Mouse (Mus musculus): ENCODE measurements around the gene Gabpb2. TPM values are rescaled to one million over a fixed set of nuclear protein-coding genes. Genes with fewer than 3 reads are reported as not detected.

The Gabpb2 gene
- polyA plus RNA-seq, 1 experiment from 2014 or later: 10.8 TPM

- ATAC-seq (replicated peaks; ENCODE audit: low FRiP score) (no peak), DNase-seq (ENCODE audit: low spot score) (no peak)
- 81% methylated on average over 1 of the region's 1 CpGs for WGBS
- Histone ChIP-seq H3K4me3 (ENCODE audit: low read depth, low read length) (no peak overlapping the region), H3K4me2 (ENCODE audit: low read depth, low read length, severe bottlenecking) (no peak overlapping the region), H3K27ac (ENCODE audit: low read depth, low read length) (no peak overlapping the region), H3K36me3 (ENCODE audit: control insufficient read depth, insufficient read depth, low read length) (no peaks in the 10 kb centered on the region), H3K9me3 (ENCODE audit: control insufficient read depth, low read length) (no peaks in the 10 kb centered on the region), H3K4me1 (replicated peaks; ENCODE audit: control insufficient read depth, insufficient read depth, low read length) (no peaks in the 10 kb centered on the region), H3K9ac (ENCODE audit: low read length) (no peak overlapping the region), H3K27me3 (ENCODE audit: control insufficient read depth, insufficient read depth, low read length) (no peaks in the 10 kb centered on the region)
Observed at GRCm38 (mm10) chr3:95247660-95248336, 30.1 kb upstream of the Gabpb2 start.

GRCm38 (mm10) chr3:95246465-95247231, 28.9 kb upstream of the Gabpb2 start:
- H3K9me3 ChIP-seq (ENCODE audit: control insufficient read depth, low read length): no peaks in the 10 kb centered on the region
- no peak for ATAC-seq (replicated peaks; ENCODE audit: low FRiP score)
- 88% methylated on average over 5 of the region's 5 CpGs for WGBS
- no peak overlapping the region for H3K27ac ChIP-seq (ENCODE audit: low read depth, low read length)
- no peak for DNase-seq (ENCODE audit: low spot score)
- H3K4me1 ChIP-seq (replicated peaks; ENCODE audit: control insufficient read depth, insufficient read depth, low read length): no peaks in the 10 kb centered on the region
- no peaks in the 10 kb centered on the region for H3K36me3 ChIP-seq (ENCODE audit: control insufficient read depth, insufficient read depth, low read length)
- H3K9ac ChIP-seq (ENCODE audit: low read length): no peak overlapping the region
- no peak overlapping the region for H3K4me3 ChIP-seq (ENCODE audit: low read depth, low read length)
- H3K27me3 ChIP-seq (ENCODE audit: control insufficient read depth, insufficient read depth, low read length): no peaks in the 10 kb centered on the region
- no peak overlapping the region for H3K4me2 ChIP-seq (ENCODE audit: low read depth, low read length, severe bottlenecking)

GRCm38 (mm10) chr3:95243086-95243485, 25.4 kb upstream of the Gabpb2 start:
- 77% methylated on average over 2 of the region's 2 CpGs for WGBS
- H3K36me3 ChIP-seq (ENCODE audit: control insufficient read depth, insufficient read depth, low read length): no peaks in the 10 kb centered on the region
- H3K4me3 ChIP-seq (ENCODE audit: low read depth, low read length): no peak overlapping the region
- no peak overlapping the region for H3K9ac ChIP-seq (ENCODE audit: low read length)
- H3K9me3 ChIP-seq (ENCODE audit: control insufficient read depth, low read length): no peaks in the 10 kb centered on the region
- H3K27ac ChIP-seq (ENCODE audit: low read depth, low read length): no peak overlapping the region
- H3K4me1 ChIP-seq (replicated peaks; ENCODE audit: control insufficient read depth, insufficient read depth, low read length): no peaks in the 10 kb centered on the region
- DNase-seq (ENCODE audit: low spot score): no peak
- no peak for ATAC-seq (replicated peaks; ENCODE audit: low FRiP score)
- no peak overlapping the region for H3K4me2 ChIP-seq (ENCODE audit: low read depth, low read length, severe bottlenecking)
- H3K27me3 ChIP-seq (ENCODE audit: control insufficient read depth, insufficient read depth, low read length): no peaks in the 10 kb centered on the region

GRCm38 (mm10) chr3:95241498-95241897, 23.8 kb upstream of the Gabpb2 start, which contains the start of gene Gm128:
Gm128 (minus strand) TSS chr3:95241598.
- Histone ChIP-seq H3K4me2 (ENCODE audit: low read depth, low read length, severe bottlenecking) (0 out of 2 replicates have a peak within 1 kb of the TSS, but pooled peaks have one; percentile 8), H3K36me3 (ENCODE audit: control insufficient read depth, insufficient read depth, low read length) (no peaks in the 10 kb centered on the region; the same call in 1 of the 2 replicates), H3K27ac (ENCODE audit: low read depth, low read length) (no peak within 1 kb of the TSS), H3K4me1 (replicated peaks; ENCODE audit: control insufficient read depth, insufficient read depth, low read length) (no peaks in the 10 kb centered on the region), H3K27me3 (ENCODE audit: control insufficient read depth, insufficient read depth, low read length) (no peaks in the 10 kb centered on the region), H3K9me3 (ENCODE audit: control insufficient read depth, low read length) (no peaks in the 10 kb centered on the region), H3K4me3 (ENCODE audit: low read depth, low read length) (no peak within 1 kb of the TSS), H3K9ac (ENCODE audit: low read length) (peak within 1 kb of the TSS; percentile 16)
- 79% methylated on average over 7 of the region's 7 CpGs for WGBS
- ATAC-seq (replicated peaks; ENCODE audit: low FRiP score) (no peak), DNase-seq (ENCODE audit: low spot score) (no peak)

GRCm38 (mm10) chr3:95240900-95241299, 23.2 kb upstream of the Gabpb2 start:
- ATAC-seq (replicated peaks; ENCODE audit: low FRiP score) (no peak), DNase-seq (ENCODE audit: low spot score) (no peak)
- Histone ChIP-seq H3K9me3 (ENCODE audit: control insufficient read depth, low read length) (no peaks in the 10 kb centered on the region), H3K4me1 (replicated peaks; ENCODE audit: control insufficient read depth, insufficient read depth, low read length) (no peaks in the 10 kb centered on the region), H3K27ac (ENCODE audit: low read depth, low read length) (no peak overlapping the region), H3K36me3 (ENCODE audit: control insufficient read depth, insufficient read depth, low read length) (no peaks in the 10 kb centered on the region; the same call in 1 of the 2 replicates), H3K4me3 (ENCODE audit: low read depth, low read length) (no peak overlapping the region), H3K4me2 (ENCODE audit: low read depth, low read length, severe bottlenecking) (0 out of 2 replicates have a peak overlapping the region, but pooled peaks have one; percentile 8), H3K27me3 (ENCODE audit: control insufficient read depth, insufficient read depth, low read length) (no peaks in the 10 kb centered on the region), H3K9ac (ENCODE audit: low read length) (peak overlapping the region; percentile 16)
- 31% methylated on average over 16 of the region's 17 CpGs for WGBS

- H3K4me3 ChIP-seq (ENCODE audit: low read depth, low read length): no peak overlapping the region
- H3K27ac ChIP-seq (ENCODE audit: low read depth, low read length): no peak overlapping the region
- H3K4me2 ChIP-seq (ENCODE audit: low read depth, low read length, severe bottlenecking): no peak overlapping the region
- no peaks in the 10 kb centered on the region for H3K27me3 ChIP-seq (ENCODE audit: control insufficient read depth, insufficient read depth, low read length)
- DNase-seq (ENCODE audit: low spot score) (no peak), ATAC-seq (replicated peaks; ENCODE audit: low FRiP score) (no peak)
- no peaks in the 10 kb centered on the region for H3K4me1 ChIP-seq (replicated peaks; ENCODE audit: control insufficient read depth, insufficient read depth, low read length)
- H3K36me3 ChIP-seq (ENCODE audit: control insufficient read depth, insufficient read depth, low read length): no peaks in the 10 kb centered on the region; the same call in 1 of the 2 replicates
- H3K9ac ChIP-seq (ENCODE audit: low read length): no peak overlapping the region
- no peaks in the 10 kb centered on the region for H3K9me3 ChIP-seq (ENCODE audit: control insufficient read depth, low read length)
- WGBS: 89% methylated on average over 12 of the region's 12 CpGs
Observed at GRCm38 (mm10) chr3:95239971-95240370, 22.3 kb upstream of the Gabpb2 start.

- H3K4me1 ChIP-seq (replicated peaks; ENCODE audit: control insufficient read depth, insufficient read depth, low read length): no peaks in the 10 kb centered on the region
- ATAC-seq (replicated peaks; ENCODE audit: low FRiP score): no peak
- H3K4me3 ChIP-seq (ENCODE audit: low read depth, low read length): no peak overlapping the region
- H3K27me3 ChIP-seq (ENCODE audit: control insufficient read depth, insufficient read depth, low read length): no peaks in the 10 kb centered on the region
- whole genome bisulfite sequencing: 88% methylated on average over 6 of the region's 6 CpGs
- no peak for DNase-seq (ENCODE audit: low spot score)
- H3K4me2 ChIP-seq (ENCODE audit: low read depth, low read length, severe bottlenecking): no peak overlapping the region
- H3K27ac ChIP-seq (ENCODE audit: low read depth, low read length): no peak overlapping the region
- no peaks in the 10 kb centered on the region; the same call in 1 of the 2 replicates for H3K36me3 ChIP-seq (ENCODE audit: control insufficient read depth, insufficient read depth, low read length)
- H3K9ac ChIP-seq (ENCODE audit: low read length): no peak overlapping the region
- H3K9me3 ChIP-seq (ENCODE audit: control insufficient read depth, low read length): no peaks in the 10 kb centered on the region
Observed at GRCm38 (mm10) chr3:95239022-95239421, 21.3 kb upstream of the Gabpb2 start.

- Histone ChIP-seq H3K9ac (ENCODE audit: low read length) (no peak overlapping the region), H3K36me3 (ENCODE audit: control insufficient read depth, insufficient read depth, low read length) (peaks cover 12% of the 10 kb centered on the region), H3K27ac (ENCODE audit: low read depth, low read length) (no peak overlapping the region), H3K27me3 (ENCODE audit: control insufficient read depth, insufficient read depth, low read length) (no peaks in the 10 kb centered on the region), H3K4me2 (ENCODE audit: low read depth, low read length, severe bottlenecking) (no peak overlapping the region), H3K4me3 (ENCODE audit: low read depth, low read length) (no peak overlapping the region), H3K4me1 (replicated peaks; ENCODE audit: control insufficient read depth, insufficient read depth, low read length) (no peaks in the 10 kb centered on the region), H3K9me3 (ENCODE audit: control insufficient read depth, low read length) (no peaks in the 10 kb centered on the region)
- ATAC-seq (replicated peaks; ENCODE audit: low FRiP score) (no peak), DNase-seq (ENCODE audit: low spot score) (no peak)
- WGBS: 90% methylated on average over 8 of the region's 8 CpGs
Observed at GRCm38 (mm10) chr3:95237541-95238099, 19.9 kb upstream of the Gabpb2 start.

Data from forebrain, embryonic 11.5 days (tissue).